Mouse (Mus musculus) embryonic facial prominence, embryonic 13.5 days (tissue): ENCODE measurements at regions not wholly inside any gene's neighbourhood (a gene's known extent, or its start where the extent isn't known, plus 50 kb on each side); places are given as distances from the start of the nearest gene placed in this dataset.
A peak's percentile ranks its signal among the peaks of the same experiment; 100 is the strongest.

ENCODE experiments used
- ATAC-seq: fragments of 200-750 bp; cut with Nextera tagmentation; 2 replicates; pipeline ENCODE4 v1.8.0; 2017; ENCODE audit warnings: low read depth; ENCODE audit not compliant: insufficient number of reproducible peaks, insufficient read depth, low FRiP score, low TSS enrichment
- H3K27ac ChIP-seq: fragments of 300-500 bp; sonication (generic); 2 replicates; pipeline ENCODE4 v1.5.1; 2015; ENCODE audit warnings: moderate library complexity, mild to moderate bottlenecking, inconsistent platforms
- H3K27me3 ChIP-seq: fragments of 300-500 bp; sonication (generic); 2 replicates; pipeline ENCODE4 v1.6.1; 2015; ENCODE audit warnings: mild to moderate bottlenecking, inconsistent platforms
- H3K36me3 ChIP-seq: fragments of 300-500 bp; sonication (generic); 2 replicates; pipeline ENCODE4 v1.6.1; 2015; ENCODE audit warnings: mild to moderate bottlenecking, inconsistent platforms
- H3K4me1 ChIP-seq: fragments of 300-500 bp; sonication (generic); 2 replicates; pipeline ENCODE4 v1.6.1; 2015; ENCODE audit warnings: inconsistent platforms
- H3K4me2 ChIP-seq: fragments of 300-500 bp; sonication (generic); 2 replicates; pipeline ENCODE4 v1.6.1; 2015; ENCODE audit warnings: moderate library complexity, mild to moderate bottlenecking, inconsistent platforms
- H3K4me3 ChIP-seq: fragments of 300-500 bp; sonication (generic); 2 replicates; pipeline ENCODE4 v1.5.1; 2015; ENCODE audit warnings: mild to moderate bottlenecking, inconsistent platforms
- H3K9ac ChIP-seq: fragments of 300-500 bp; sonication (generic); 2 replicates; pipeline ENCODE4 v1.6.1; 2015; ENCODE audit warnings: mild to moderate bottlenecking, inconsistent platforms
- H3K9me3 ChIP-seq: fragments of 300-500 bp; sonication (generic); 2 replicates; pipeline ENCODE4 v1.6.1; 2016; ENCODE audit warnings: inconsistent platforms
- WGBS: fragments of 180-500 bp; shearing (Covaris S2); methylation state at CpG from one replicate; pipeline ENCODE4 v1.1.7; 2015; ENCODE audit warnings: mixed read lengths; 5-methylcytosine and 5-hydroxymethylcytosine counted together

DNA sequence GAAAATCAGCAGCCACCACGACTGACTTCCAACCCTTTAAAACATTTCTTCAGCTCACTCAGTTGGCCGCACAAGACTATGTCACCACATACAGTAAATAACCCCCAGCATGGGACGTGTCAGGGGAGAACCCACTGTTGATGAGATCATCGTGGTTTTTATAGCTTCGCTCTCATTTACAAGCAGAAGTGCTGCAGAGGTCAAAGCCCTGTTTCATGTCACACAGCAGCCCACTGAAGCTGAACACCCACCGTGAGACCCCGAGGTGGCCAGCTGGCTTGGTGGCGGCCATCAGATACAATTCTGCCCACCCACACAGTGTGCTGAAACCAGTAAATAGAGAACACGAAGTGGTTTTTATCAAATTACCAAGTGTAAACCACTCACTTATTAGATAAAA is 503.7 kb downstream of the Fat4 start:
- Histone ChIP-seq H3K9me3 (no peaks in the 10 kb centered on the region), H3K4me1 (no peaks in the 10 kb centered on the region), H3K9ac (no peak overlapping the region), H3K4me3 (no peak overlapping the region), H3K27me3 (no peaks in the 10 kb centered on the region), H3K4me2 (no peak overlapping the region), H3K36me3 (no peaks in the 10 kb centered on the region), H3K27ac (no peak overlapping the region)
- WGBS = 75% methylated on average over 9 of the region's 9 CpGs
- no peak for ATAC-seq

DNA sequence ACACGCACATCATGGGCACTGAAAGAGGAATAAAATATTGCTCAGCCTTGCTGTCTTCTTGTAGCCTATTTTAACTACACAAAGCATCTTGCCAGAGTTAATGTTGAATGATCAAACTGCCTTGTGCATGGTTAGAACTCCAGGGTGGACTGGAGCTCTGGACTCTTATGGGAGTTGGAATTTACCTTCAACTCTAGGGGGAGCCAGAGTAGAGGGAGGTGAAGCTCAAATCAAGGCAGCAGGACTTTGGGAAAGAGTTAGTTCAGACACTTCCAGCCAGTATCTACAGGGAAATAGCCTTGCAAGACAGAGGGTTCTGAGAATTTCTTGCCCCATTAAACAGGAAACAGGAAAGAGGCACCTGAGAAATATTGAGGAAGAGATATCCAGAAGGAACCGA is 505.3 kb downstream of the Fat4 start:
- Histone ChIP-seq H3K9me3 (no peaks in the 10 kb centered on the region), H3K4me2 (no peak overlapping the region), H3K4me3 (no peak overlapping the region), H3K36me3 (no peaks in the 10 kb centered on the region), H3K9ac (no peak overlapping the region), H3K27me3 (no peaks in the 10 kb centered on the region), H3K4me1 (no peaks in the 10 kb centered on the region), H3K27ac (no peak overlapping the region)
- WGBS = 73% methylated on average over 2 of the region's 2 CpGs
- no peak for ATAC-seq

DNA sequence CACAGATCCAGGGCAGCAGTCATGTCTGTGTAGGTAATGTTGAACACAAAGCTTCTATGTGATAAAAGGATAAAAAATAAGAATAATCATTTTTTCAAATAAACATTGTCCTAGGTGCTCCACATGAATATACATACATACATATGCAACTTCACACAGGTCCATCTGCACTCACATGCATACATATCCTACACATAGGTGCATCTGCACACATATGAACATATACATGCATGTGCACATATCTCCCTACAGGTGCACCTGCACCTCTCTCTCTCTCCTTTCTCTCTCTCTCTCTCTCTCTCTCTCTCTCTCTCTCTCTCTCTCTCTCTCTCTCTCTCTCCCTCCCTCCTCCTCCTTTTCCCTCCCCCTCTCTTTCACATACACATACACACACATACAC is 509.9 kb downstream of the Fat4 start:
- ATAC-seq = no peak
- no peak overlapping the region for H3K27ac ChIP-seq
- H3K4me3 ChIP-seq = no peak overlapping the region
- no peaks in the 10 kb centered on the region for H3K4me1 ChIP-seq
- no peaks in the 10 kb centered on the region for H3K27me3 ChIP-seq
- H3K9me3 ChIP-seq = no peaks in the 10 kb centered on the region
- H3K9ac ChIP-seq = no peak overlapping the region
- no peaks in the 10 kb centered on the region for H3K36me3 ChIP-seq
- no peak overlapping the region for H3K4me2 ChIP-seq

DNA sequence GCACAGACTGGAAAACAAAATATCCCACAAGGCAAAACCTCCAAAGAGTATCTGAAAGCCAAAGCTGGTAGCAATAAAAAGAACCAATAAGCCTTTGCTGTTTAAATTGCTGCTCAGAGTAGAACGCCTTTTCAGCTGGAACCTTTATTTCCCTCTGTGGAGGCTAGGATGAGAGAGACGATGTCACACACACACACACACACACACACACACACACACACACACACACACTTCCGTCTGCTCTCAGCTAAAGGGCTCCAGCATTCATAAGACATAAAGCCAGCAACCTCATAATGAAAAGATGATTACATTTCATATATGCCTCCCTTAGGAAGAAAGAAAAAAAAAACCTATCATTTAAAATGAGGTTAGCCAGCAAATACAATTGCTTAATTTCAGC is 510.5 kb downstream of the Fat4 start:
- Histone ChIP-seq H3K36me3 (no peaks in the 10 kb centered on the region), H3K4me3 (no peak overlapping the region), H3K9ac (no peak overlapping the region), H3K27me3 (no peaks in the 10 kb centered on the region), H3K27ac (no peak overlapping the region), H3K4me2 (no peak overlapping the region), H3K4me1 (no peaks in the 10 kb centered on the region), H3K9me3 (no peaks in the 10 kb centered on the region)
- WGBS = 47% methylated on average over 3 of the region's 3 CpGs
- ATAC-seq = no peak

DNA sequence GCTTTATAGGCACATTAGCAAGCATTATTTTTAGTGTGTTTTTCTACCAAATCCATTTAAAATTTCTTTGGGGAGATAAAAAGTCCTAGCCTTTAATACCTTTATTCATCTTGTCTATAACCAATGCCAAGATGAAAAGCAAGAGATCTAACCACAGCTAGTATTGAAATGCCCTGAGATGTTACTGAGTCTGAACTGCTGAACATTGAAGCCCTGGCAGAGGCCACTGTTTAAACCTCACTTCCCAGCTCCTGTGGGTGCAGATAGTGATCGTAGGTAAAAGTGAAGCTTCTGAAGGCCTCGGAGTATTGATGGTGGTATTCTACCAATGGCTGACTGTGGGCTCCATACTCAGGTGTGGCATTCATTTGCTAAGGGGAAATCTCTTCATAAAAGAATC is 510.9 kb downstream of the Fat4 start:
- Histone ChIP-seq H3K4me2 (no peak overlapping the region), H3K27ac (no peak overlapping the region), H3K27me3 (no peaks in the 10 kb centered on the region), H3K9me3 (no peaks in the 10 kb centered on the region), H3K4me1 (no peaks in the 10 kb centered on the region), H3K9ac (no peak overlapping the region), H3K36me3 (no peaks in the 10 kb centered on the region), H3K4me3 (no peak overlapping the region)
- 87% methylated on average over 2 of the region's 2 CpGs for WGBS
- ATAC-seq = no peak

DNA sequence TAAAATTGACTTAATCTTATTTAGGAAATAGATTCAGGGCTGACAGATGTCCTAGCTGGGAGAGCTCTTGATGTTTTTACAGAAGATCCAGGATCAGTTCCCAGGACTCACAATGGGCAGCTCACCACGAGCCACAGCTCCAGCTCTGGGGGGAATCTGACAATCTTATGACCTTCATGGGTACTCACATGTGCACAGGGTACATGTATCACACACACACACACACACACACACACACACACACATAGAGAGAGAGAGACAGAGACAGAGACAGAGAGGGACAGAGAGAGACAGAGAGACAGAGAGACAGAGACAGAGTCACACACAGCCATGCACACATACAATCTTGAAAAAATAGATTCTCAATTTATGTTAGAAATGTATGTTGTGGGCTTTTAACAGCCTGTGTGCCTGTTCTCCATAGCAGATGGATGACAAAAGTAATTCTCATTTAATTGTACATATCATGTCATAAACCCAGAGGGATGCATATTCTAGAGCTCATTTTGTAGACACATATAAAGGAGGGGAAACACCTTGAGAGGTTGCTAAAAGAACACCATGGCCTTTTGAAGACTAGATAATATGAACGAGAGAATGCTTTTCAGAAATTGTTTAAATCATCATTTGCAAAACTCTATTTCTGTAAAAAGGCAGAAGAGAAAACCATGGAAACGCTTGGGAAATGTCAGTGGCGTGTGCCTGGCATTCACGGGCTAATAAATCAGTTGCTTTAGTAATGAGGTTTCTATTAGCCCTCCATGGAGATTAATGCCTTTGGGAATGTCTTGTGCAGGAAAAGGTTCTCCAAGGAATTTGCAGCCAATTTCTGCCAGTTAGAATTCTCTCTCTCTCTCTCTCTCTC is 538.3 kb downstream of the Fat4 start:
- no peak overlapping the region for H3K4me2 ChIP-seq
- 70% methylated on average over 5 of the region's 5 CpGs for WGBS
- H3K27ac ChIP-seq = no peak overlapping the region
- H3K4me1 ChIP-seq = no peaks in the 10 kb centered on the region
- H3K4me3 ChIP-seq = no peak overlapping the region
- H3K27me3 ChIP-seq = no peaks in the 10 kb centered on the region
- H3K9me3 ChIP-seq = no peaks in the 10 kb centered on the region
- no peaks in the 10 kb centered on the region for H3K36me3 ChIP-seq
- no peak for ATAC-seq
- no peak overlapping the region for H3K9ac ChIP-seq

DNA sequence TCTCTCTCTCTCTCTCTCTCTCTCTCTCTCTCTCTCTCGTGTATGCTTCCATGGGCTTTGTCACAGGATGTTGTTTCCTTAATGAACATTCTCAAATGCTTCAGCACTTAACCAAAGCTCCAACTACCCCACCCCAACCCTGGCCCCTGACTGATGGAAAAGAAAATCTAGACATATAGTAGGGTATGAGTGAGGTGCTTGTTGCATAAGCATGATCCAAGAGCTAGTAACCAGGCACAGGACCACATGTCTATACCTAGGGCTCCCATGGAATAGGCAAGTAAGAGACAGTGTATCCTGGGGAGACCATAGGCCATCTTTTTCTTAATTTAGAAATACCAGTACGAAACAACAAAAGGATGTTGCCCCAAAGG is 538.9 kb downstream of the Fat4 start:
- 65% methylated on average over 2 of the region's 2 CpGs for whole genome bisulfite sequencing
- H3K4me3 ChIP-seq = no peak overlapping the region
- no peaks in the 10 kb centered on the region for H3K36me3 ChIP-seq
- H3K4me1 ChIP-seq = no peaks in the 10 kb centered on the region
- no peak overlapping the region for H3K4me2 ChIP-seq
- no peaks in the 10 kb centered on the region for H3K9me3 ChIP-seq
- H3K27me3 ChIP-seq = no peaks in the 10 kb centered on the region
- no peak for ATAC-seq
- no peak overlapping the region for H3K9ac ChIP-seq
- no peak overlapping the region for H3K27ac ChIP-seq

DNA sequence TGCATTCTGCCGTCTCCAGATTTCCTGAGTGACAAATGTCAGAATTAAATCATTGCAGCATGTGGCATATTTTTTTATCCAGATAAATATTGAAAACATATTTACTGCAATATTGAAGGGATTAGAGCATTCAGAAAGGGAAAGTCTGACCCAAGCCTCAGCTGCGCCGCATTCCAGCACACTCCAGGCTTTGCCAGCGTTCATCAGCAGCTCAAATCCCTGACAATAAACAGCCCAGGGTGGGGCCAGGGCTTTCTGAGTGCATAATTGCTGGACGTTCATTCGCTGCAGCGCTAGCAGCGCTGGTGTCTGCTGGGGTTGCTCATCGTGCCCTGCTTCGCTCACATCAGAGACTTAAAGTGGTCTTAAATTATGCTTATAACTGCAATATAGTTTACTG is 556.6 kb downstream of the Fat4 start:
- H3K9ac ChIP-seq = no peak overlapping the region
- no peaks in the 10 kb centered on the region for H3K36me3 ChIP-seq
- no peaks in the 10 kb centered on the region for H3K27me3 ChIP-seq
- no peak overlapping the region for H3K4me3 ChIP-seq
- H3K27ac ChIP-seq = 0 out of 2 replicates have a peak overlapping the region, but pooled peaks have one; percentile 34
- no peaks in the 10 kb centered on the region for H3K9me3 ChIP-seq
- 41% methylated on average over 10 of the region's 10 CpGs for WGBS
- ATAC-seq = no peak
- peak overlapping the region; percentile 50 for H3K4me2 ChIP-seq
- peaks cover 9% of the 10 kb centered on the region for H3K4me1 ChIP-seq

DNA sequence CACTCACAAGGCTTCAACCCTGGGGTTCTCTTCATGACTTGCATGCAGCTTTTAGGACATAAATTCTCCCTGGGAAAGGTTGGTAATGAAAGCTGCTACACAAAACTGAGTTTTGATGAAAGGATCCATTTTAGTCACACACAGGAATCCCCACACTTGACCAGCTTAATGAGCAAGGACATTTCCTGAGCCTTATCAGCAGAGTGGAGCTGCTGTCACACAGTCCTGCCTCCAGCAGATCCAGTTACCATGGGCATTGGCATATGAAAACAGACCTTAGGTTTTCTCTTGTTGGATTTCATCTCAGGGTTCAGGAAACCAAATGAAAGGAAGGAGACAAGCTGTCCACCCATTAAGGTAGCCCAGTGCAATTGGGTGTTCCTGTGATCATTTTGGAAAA is 568.9 kb downstream of the Fat4 start:
- no peaks in the 10 kb centered on the region for H3K27me3 ChIP-seq
- H3K4me3 ChIP-seq = no peak overlapping the region
- no peak overlapping the region for H3K9ac ChIP-seq
- no peak overlapping the region for H3K4me2 ChIP-seq
- no peak overlapping the region for H3K27ac ChIP-seq
- H3K4me1 ChIP-seq = peaks cover 5% of the 10 kb centered on the region
- H3K36me3 ChIP-seq = no peaks in the 10 kb centered on the region
- H3K9me3 ChIP-seq = no peaks in the 10 kb centered on the region
- no peak for ATAC-seq

DNA sequence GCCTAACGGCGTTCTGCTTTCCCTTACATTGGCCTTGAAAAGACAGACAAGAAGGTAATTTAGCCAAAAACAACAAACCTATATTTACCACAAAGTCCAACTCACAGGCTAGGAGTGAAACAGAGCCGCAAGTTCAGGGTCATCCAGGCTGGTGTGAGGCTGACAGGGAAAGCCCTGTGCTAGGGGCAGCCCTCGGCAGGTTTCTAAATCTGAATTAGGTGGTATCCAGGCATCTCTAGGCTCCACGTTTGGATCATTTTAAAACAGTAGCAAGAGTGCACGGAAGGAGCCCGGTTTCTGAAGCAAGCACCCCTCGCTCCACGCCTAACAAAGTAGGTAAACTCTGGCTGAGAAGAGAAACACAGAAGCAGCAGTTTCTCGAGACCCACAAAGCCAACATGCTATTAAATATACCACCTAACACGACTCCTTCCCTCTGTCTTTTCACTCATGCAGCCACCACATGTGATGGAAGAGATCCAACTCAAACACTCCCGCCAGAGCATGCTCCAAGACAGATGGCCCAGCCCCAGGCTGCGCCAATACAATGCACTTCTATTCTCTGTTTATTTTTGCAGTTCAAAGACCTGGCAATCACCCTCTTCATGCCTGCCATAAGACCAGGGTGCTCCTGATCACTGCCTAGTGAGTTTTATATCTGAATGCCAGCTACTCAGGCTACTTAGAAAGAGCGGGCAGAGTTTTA is 573.6 kb downstream of the Fat4 start:
- peak overlapping the region; percentile 27 for H3K4me2 ChIP-seq
- peak overlapping the region; percentile 62 for H3K27ac ChIP-seq

DNA sequence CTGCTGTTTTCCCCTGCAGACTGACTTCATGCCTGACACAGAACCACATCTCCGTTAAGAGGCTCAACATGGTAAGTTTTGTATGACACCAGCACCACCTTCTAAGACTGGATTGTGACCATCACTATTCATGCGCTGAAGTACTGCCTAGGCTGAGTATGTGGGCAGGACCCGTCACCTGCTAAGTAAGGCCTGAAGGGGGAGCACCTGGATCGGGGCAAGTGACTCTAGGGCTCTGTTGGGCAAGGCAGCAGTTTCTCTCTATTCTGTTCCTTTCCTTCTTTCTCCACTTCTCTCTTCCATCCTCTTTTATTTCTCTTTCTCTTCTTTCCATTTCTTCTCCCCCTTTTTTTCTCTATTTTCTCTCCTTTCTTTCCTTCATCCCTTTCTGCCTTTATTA is 574.8 kb downstream of the Fat4 start:
- 78% methylated on average over 4 of the region's 4 CpGs for whole genome bisulfite sequencing
- no peaks in the 10 kb centered on the region for H3K27me3 ChIP-seq

More for the DNA sequence above, 573.6 kb downstream of the Fat4 start:
- Histone ChIP-seq H3K9ac (no peak overlapping the region), H3K4me3 (no peak overlapping the region), H3K9me3 (no peaks in the 10 kb centered on the region), H3K27me3 (no peaks in the 10 kb centered on the region), H3K4me1 (peaks cover 11% of the 10 kb centered on the region), H3K36me3 (no peaks in the 10 kb centered on the region)
- peak; percentile 85 for ATAC-seq
- 50% methylated on average over 14 of the region's 14 CpGs for WGBS

DNA sequence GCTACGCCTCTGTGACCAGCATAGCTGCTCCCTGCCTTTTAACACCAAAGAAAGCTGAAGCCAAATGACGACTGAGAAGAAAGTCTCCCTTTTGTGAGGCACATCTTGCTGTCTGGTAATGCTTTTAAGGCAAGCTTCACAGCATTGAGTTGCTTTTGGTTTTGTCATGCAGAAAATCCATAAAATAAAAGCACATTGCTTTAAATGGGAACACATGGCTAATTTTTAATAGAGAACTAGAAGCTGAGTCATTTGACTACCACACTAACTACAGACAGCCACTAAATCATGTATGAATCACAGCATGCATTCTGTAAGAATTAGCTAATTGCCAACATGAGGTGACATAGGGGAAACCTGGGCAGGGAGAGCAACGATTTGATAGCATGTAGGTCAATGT is 579.1 kb downstream of the Fat4 start:
- 36% methylated on average over 3 of the region's 3 CpGs for WGBS
- H3K36me3 ChIP-seq = no peaks in the 10 kb centered on the region
- ATAC-seq = no peak

More for the DNA sequence above, 574.8 kb downstream of the Fat4 start:
- H3K4me2 ChIP-seq = no peak overlapping the region
- peaks cover 19% of the 10 kb centered on the region for H3K4me1 ChIP-seq
- H3K27ac ChIP-seq = no peak overlapping the region
- H3K36me3 ChIP-seq = no peaks in the 10 kb centered on the region
- no peaks in the 10 kb centered on the region for H3K9me3 ChIP-seq
- no peak for ATAC-seq
- H3K9ac ChIP-seq = no peak overlapping the region
- no peak overlapping the region for H3K4me3 ChIP-seq

More for the DNA sequence above, 579.1 kb downstream of the Fat4 start:
- Histone ChIP-seq H3K9ac (no peak overlapping the region), H3K4me2 (no peak overlapping the region), H3K27me3 (no peaks in the 10 kb centered on the region), H3K4me3 (no peak overlapping the region), H3K27ac (no peak overlapping the region), H3K4me1 (peaks cover 14% of the 10 kb centered on the region), H3K9me3 (no peaks in the 10 kb centered on the region)
